Mouse (Mus musculus) CH12.LX (cell line): ENCODE measurements at regions not wholly inside any gene's neighbourhood (a gene's known extent, or its start where the extent isn't known, plus 50 kb on each side); places are given as distances from the start of the nearest gene placed in this dataset.

ENCODE experiments used
- DNase-seq: peaks from one replicate; pipeline ENCODE4 v3.0.0-alpha.2; 2013; ENCODE audit errors: extremely low read depth
- H3K27ac ChIP-seq: 2 replicates; pipeline ENCODE4 v1.5.1; 2012; ENCODE audit warnings: low read depth, mild to moderate bottlenecking, control low read depth, moderate library complexity; ENCODE audit not compliant: insufficient read depth
- H3K27me3 ChIP-seq: replicated peaks from 2 replicates; pipeline ENCODE3; 2012; ENCODE audit warnings: inconsistent platforms
- H3K36me3 ChIP-seq, 2 experiments: replicated peaks in 1 of 2; 2 replicates each; pipeline versions ENCODE3 to v1.6.1; 2012; ENCODE audit warnings: inconsistent platforms in 1 of 2, low read length in 1 of 2, mild to moderate bottlenecking in 1 of 2, mixed read lengths in 1 of 2, moderate library complexity in 1 of 2; ENCODE audit not compliant: control insufficient read depth in 1 of 2, insufficient read depth in 1 of 2
- H3K4me1 ChIP-seq, 2 experiments: 2 replicates each; pipeline ENCODE4 v1.6.1; 2012; ENCODE audit warnings: inconsistent platforms in 1 of 2, moderate library complexity in 1 of 2; ENCODE audit not compliant: insufficient read depth in 2 of 2, control insufficient read depth in 1 of 2
- H3K4me2 ChIP-seq: 2 replicates; pipeline ENCODE4 v1.6.1; 2012; ENCODE audit warnings: low read depth, mild to moderate bottlenecking, control low read depth; ENCODE audit not compliant: poor library complexity, insufficient read depth, severe bottlenecking
- H3K4me3 ChIP-seq, 3 experiments: fragments of 150-350 bp in 1 of 3; sonication (generic) in 1 of 3; replicated peaks in 1 of 3; 2 replicates each; pipeline versions ENCODE3 to v1.5.1; 2011 to 2012; ENCODE audit warnings: low read depth in 2 of 3, low read length in 2 of 3, mild to moderate bottlenecking in 2 of 3, moderate library complexity in 2 of 3, control low read depth in 1 of 3, improper control_type of control experiment in 1 of 3, inconsistent platforms in 1 of 3, mixed read lengths in 1 of 3; ENCODE audit not compliant: poor library complexity in 1 of 3
- H3K79me2 ChIP-seq: replicated peaks from 2 replicates; pipeline ENCODE4 v1.6.1; 2012; ENCODE audit warnings: mild to moderate bottlenecking, moderate library complexity; ENCODE audit not compliant: control insufficient read depth, poor library complexity, insufficient read depth, severe bottlenecking; ENCODE audit errors: extremely low read depth
- H3K9ac ChIP-seq: 2 replicates; pipeline ENCODE4 v1.6.1; 2012; ENCODE audit warnings: low read depth, mild to moderate bottlenecking, control low read depth, moderate library complexity; ENCODE audit not compliant: insufficient read depth
- H3K9me3 ChIP-seq: replicated peaks from 2 replicates; pipeline ENCODE3; 2012; ENCODE audit warnings: low read length, inconsistent platforms, mixed read lengths
- CHD2 ChIP-seq: IDR thresholded peaks from 2 replicates; pipeline ENCODE4 v1.6.1; 2011; ENCODE audit warnings: low read length, improper control_type of control experiment
- CTCF ChIP-seq, 2 experiments: IDR thresholded peaks in 1 of 2; conservative IDR thresholded peaks in 1 of 2; 2 replicates each; pipeline ENCODE4 v1.5.1; 2011 to 2012; ENCODE audit warnings: low read depth in 2 of 2, low read length in 2 of 2, improper control_type of control experiment in 1 of 2, inconsistent platforms in 1 of 2, mild to moderate bottlenecking in 1 of 2, moderate library complexity in 1 of 2
- ELF1 ChIP-seq: IDR thresholded peaks from 2 replicates; pipeline ENCODE4 v1.6.1; 2014; ENCODE audit warnings: low read depth, mild to moderate bottlenecking, inconsistent platforms, low read length, improper control_type of control experiment
- GABPA ChIP-seq: IDR thresholded peaks from 2 replicates; pipeline ENCODE4 v1.6.1; 2012; ENCODE audit warnings: low read depth, low read length, improper control_type of control experiment, inconsistent platforms; ENCODE audit not compliant: insufficient replicate concordance
- HCFC1 ChIP-seq: IDR thresholded peaks from 2 replicates; pipeline ENCODE4 v1.6.1; 2012; ENCODE audit warnings: low read depth, mild to moderate bottlenecking, inconsistent platforms, low read length, improper control_type of control experiment
- IRF4 ChIP-seq: IDR thresholded peaks from 2 replicates; pipeline ENCODE4 v1.6.1; 2014; ENCODE audit warnings: low read depth, mild to moderate bottlenecking, inconsistent platforms, low read length, improper control_type of control experiment
- JUN ChIP-seq: IDR thresholded peaks from 2 replicates; pipeline ENCODE4 v1.6.1; 2011; ENCODE audit warnings: low read depth, mild to moderate bottlenecking, low read length, improper control_type of control experiment, moderate library complexity; ENCODE audit not compliant: insufficient read depth
- JUND ChIP-seq: conservative IDR thresholded peaks from 2 replicates; pipeline ENCODE4 v1.6.1; 2011; ENCODE audit warnings: low read depth, low read length, improper control_type of control experiment
- KAT2A ChIP-seq: IDR thresholded peaks from 2 replicates; pipeline ENCODE4 v1.6.1; 2012; ENCODE audit warnings: low read length, improper control_type of control experiment, inconsistent platforms; ENCODE audit not compliant: insufficient replicate concordance
- MAFK ChIP-seq: IDR thresholded peaks from 2 replicates; pipeline ENCODE4 v1.6.1; 2011; ENCODE audit warnings: low read length, improper control_type of control experiment; ENCODE audit not compliant: insufficient replicate concordance
- MAX ChIP-seq: IDR thresholded peaks from 2 replicates; pipeline ENCODE4 v1.6.1; 2011; ENCODE audit warnings: low read length, improper control_type of control experiment
- MEF2A ChIP-seq: IDR thresholded peaks from 2 replicates; pipeline ENCODE4 v1.6.1; 2014; ENCODE audit warnings: low read depth, mild to moderate bottlenecking, inconsistent platforms, low read length, improper control_type of control experiment, borderline replicate concordance
- MXI1 ChIP-seq: IDR thresholded peaks from 2 replicates; pipeline ENCODE4 v1.6.1; 2011; ENCODE audit warnings: mild to moderate bottlenecking, low read depth, low read length, improper control_type of control experiment
- MYC ChIP-seq: IDR thresholded peaks from 2 replicates; pipeline ENCODE4 v1.6.1; 2011; ENCODE audit warnings: low read depth, mild to moderate bottlenecking, improper control_type of control experiment, low read length
- NRF1 ChIP-seq: IDR thresholded peaks from 2 replicates; pipeline ENCODE4 v1.6.1; 2014; ENCODE audit warnings: low read depth, mild to moderate bottlenecking, inconsistent platforms, low read length, improper control_type of control experiment, moderate library complexity
- PAX5 ChIP-seq: IDR thresholded peaks from 2 replicates; pipeline ENCODE4 v1.6.1; 2012; ENCODE audit warnings: low read length, inconsistent platforms, mixed read lengths
- POLR2A ChIP-seq: IDR thresholded peaks from 2 replicates; pipeline ENCODE4 v1.6.1; 2011; ENCODE audit warnings: low read depth, mild to moderate bottlenecking, improper control_type of control experiment, low read length
- SIN3A ChIP-seq: IDR thresholded peaks from 2 replicates; pipeline ENCODE4 v1.6.1; 2012; ENCODE audit warnings: low read length, improper control_type of control experiment, inconsistent platforms
- TBP ChIP-seq: conservative IDR thresholded peaks from 2 replicates; pipeline ENCODE4 v1.6.1; 2011; ENCODE audit warnings: low read depth, low read length, improper control_type of control experiment
- TCF12 ChIP-seq: IDR thresholded peaks from 2 replicates; pipeline ENCODE4 v1.6.1; 2014; ENCODE audit warnings: low read depth, mild to moderate bottlenecking, inconsistent platforms, low read length, improper control_type of control experiment
- UBTF ChIP-seq: IDR thresholded peaks from 2 replicates; pipeline ENCODE4 v1.6.1; 2012; ENCODE audit warnings: low read depth, mild to moderate bottlenecking, inconsistent platforms, low read length, improper control_type of control experiment, moderate library complexity
- USF1 ChIP-seq: IDR thresholded peaks from 2 replicates; pipeline ENCODE4 v1.6.1; 2014; ENCODE audit warnings: low read depth, mild to moderate bottlenecking, inconsistent platforms, low read length, improper control_type of control experiment
- USF2 ChIP-seq: conservative IDR thresholded peaks from 2 replicates; pipeline ENCODE4 v1.6.1; 2011; ENCODE audit warnings: low read depth, low read length, improper control_type of control experiment
- ZKSCAN1 ChIP-seq: IDR thresholded peaks from 2 replicates; pipeline ENCODE4 v1.6.1; 2012; ENCODE audit warnings: low read depth, inconsistent platforms, low read length, improper control_type of control experiment, borderline replicate concordance
- ZMIZ1 ChIP-seq: IDR thresholded peaks from 2 replicates; pipeline ENCODE4 v1.6.1; 2012; ENCODE audit warnings: low read depth, mild to moderate bottlenecking, inconsistent platforms, low read length, improper control_type of control experiment
- ZNF384 ChIP-seq: IDR thresholded peaks from 2 replicates; pipeline ENCODE4 v1.6.1; 2012; ENCODE audit warnings: low read depth, low read length, improper control_type of control experiment, inconsistent platforms
- dilution Hi-C: fragments of 300-500 bp; cut with MboI; formaldehyde crosslinking; loops from 2 replicates; pipeline ENCODE4 v1.14.3; 2020; ENCODE audit warnings: low sequenced_read_pairs; ENCODE audit not compliant: extremely low pct_unique_long_range_greater_than_20kb, extremely low pct_ligation_motif_present
- in situ Hi-C: fragments of 300-500 bp; cut with MboI; formaldehyde crosslinking; loops from 3 replicates; pipeline ENCODE4 v1.14.3; 2019; ENCODE audit warnings: low sequenced_read_pairs, low pct_ligation_motif_present, low pct_unique_long_range_greater_than_20kb, mixed read lengths

DNA sequence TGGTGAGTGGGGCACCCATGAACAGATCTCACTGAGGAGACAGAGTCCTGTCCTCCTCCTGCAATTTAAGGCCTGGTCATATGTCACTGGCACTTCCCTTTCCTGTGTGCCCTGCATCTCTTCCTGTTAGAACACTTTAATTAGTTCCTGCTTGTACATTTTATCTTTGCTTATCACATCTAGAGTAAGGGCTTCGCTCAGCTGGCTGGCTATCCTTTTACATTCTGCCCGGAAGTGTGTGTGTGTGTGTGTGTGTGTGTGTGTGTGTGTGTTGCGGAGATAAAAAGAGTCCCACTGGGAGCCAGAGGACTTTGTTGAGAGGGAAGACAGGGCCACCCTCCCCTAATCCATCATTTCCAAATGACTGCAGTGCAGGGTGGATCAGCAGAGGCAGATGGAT, 238.6 kb downstream of the Gadd45g start:
- H3K27ac ChIP-seq, result peak overlapping the region; percentile 85; the same call in 1 of the 2 replicates
- DNase-seq, result no peak
- in situ Hi-C loops, result no loop called here

GRCm38 (mm10) chr13:52088319-52088718, 241.8 kb downstream of the Gadd45g start:
- in situ Hi-C loops, result no loop called here

More for the DNA sequence above, 238.6 kb downstream of the Gadd45g start:
- no peak overlapping the region for H3K9ac ChIP-seq
- H3K4me3 ChIP-seq, result no peak overlapping the region
- peaks cover 21 to 55% of the 10 kb centered on the region in 2 experiments for H3K4me1 ChIP-seq
- no peaks in the 10 kb centered on the region for H3K79me2 ChIP-seq
- dilution Hi-C loops, result no loop called here
- no peak overlapping the region for H3K4me2 ChIP-seq
- H3K27me3 ChIP-seq, result no peaks in the 10 kb centered on the region
- TF ChIP-seq KAT2A, result no peak
- no peak for TF ChIP-seq ZMIZ1
- peak; percentile 69; the same call in 1 of the 2 replicates for TF ChIP-seq ELF1
- TF ChIP-seq HCFC1, result peak; percentile 41; the same call in 1 of the 2 replicates
- no peaks in the 10 kb centered on the region for H3K9me3 ChIP-seq
- H3K36me3 ChIP-seq, result no peaks in the 10 kb centered on the region

DNA sequence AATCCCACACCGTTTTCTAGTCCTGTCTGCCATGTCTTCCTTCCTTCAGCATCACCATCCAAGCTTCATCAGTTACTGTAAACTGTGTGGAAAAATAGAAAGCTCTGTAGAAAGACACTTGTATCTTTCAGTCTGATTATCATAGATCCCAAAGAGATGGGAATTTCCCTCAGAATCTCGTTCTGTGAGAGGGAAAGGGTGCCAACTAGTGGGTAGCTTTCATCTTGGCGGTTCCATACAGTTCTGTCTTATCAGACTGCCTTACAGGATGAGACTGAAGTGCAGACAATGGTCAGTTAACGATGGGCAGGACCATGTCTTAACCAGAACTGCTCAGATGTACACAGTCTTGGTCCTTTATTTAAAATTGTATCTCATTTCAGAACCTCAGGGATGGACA, 243.9 kb downstream of the Gadd45g start:
- dilution Hi-C loops (no loop called here), in situ Hi-C loops (loop anchor here (10.0 kb wide), 1 partner anchor 246 kb away; the partner anchor contains the start of gene Gadd45g)
- Histone ChIP-seq H3K9me3 (peaks cover 2% of the 10 kb centered on the region), H3K27ac (no peak overlapping the region), H3K9ac (no peak overlapping the region), H3K4me3 (no peak overlapping the region), H3K4me2 (no peak overlapping the region), H3K4me1 (peaks cover 3 to 18% of the 10 kb centered on the region in 2 experiments), H3K27me3 (no peaks in the 10 kb centered on the region), H3K79me2 (no peaks in the 10 kb centered on the region), H3K36me3 (no peaks in the 10 kb centered on the region)
- no peak for DNase-seq
- no peak for TF ChIP-seq USF1
- no peak for TF ChIP-seq HCFC1
- TF ChIP-seq IRF4, result peak; percentile 9; the same call in 1 of the 2 replicates
- TF ChIP-seq ELF1, result no peak
- TF ChIP-seq JUND, result no peak
- TF ChIP-seq TCF12, result no peak
- no peak for TF ChIP-seq ZKSCAN1
- TF ChIP-seq CTCF (conservative IDR thresholded peaks at IDR 0.05 in 1 of 2, IDR thresholded peaks at IDR 0.05 in 1 of 2; ENCODE audit: low read depth in 2 of 2, low read length in 2 of 2), result peak; percentile 13 to 61; a peak in 2 of 4 replicates
- TF ChIP-seq KAT2A, result no peak
- no peak for TF ChIP-seq TBP
- TF ChIP-seq ZNF384, result no peak
- TF ChIP-seq MAFK, result no peak
- TF ChIP-seq POLR2A, result no peak
- no peak for TF ChIP-seq ZMIZ1
- no peak for TF ChIP-seq MXI1
- no peak for TF ChIP-seq MEF2A
- TF ChIP-seq GABPA, result no peak
- no peak for TF ChIP-seq NRF1
- TF ChIP-seq CHD2, result no peak
- TF ChIP-seq USF2, result no peak
- TF ChIP-seq SIN3A, result no peak

More at GRCm38 (mm10) chr13:52088319-52088718, 241.8 kb downstream of the Gadd45g start:
- Histone ChIP-seq H3K4me2 (no peak overlapping the region), H3K27ac (no peak overlapping the region), H3K27me3 (no peaks in the 10 kb centered on the region), H3K4me3 (no peak overlapping the region), H3K79me2 (no peaks in the 10 kb centered on the region), H3K9me3 (peaks cover under 1% of the 10 kb centered on the region), H3K4me1 (peaks cover 15 to 35% of the 10 kb centered on the region in 2 experiments), H3K36me3 (no peaks in the 10 kb centered on the region), H3K9ac (no peak overlapping the region)
- no peak for DNase-seq
- no peak for TF ChIP-seq ZKSCAN1
- TF ChIP-seq JUND, result no peak
- TF ChIP-seq KAT2A, result no peak
- TF ChIP-seq PAX5, result no peak
- TF ChIP-seq CHD2, result no peak
- no peak for TF ChIP-seq POLR2A
- TF ChIP-seq MAX, result no peak
- no peak for TF ChIP-seq JUN
- TF ChIP-seq ZNF384, result no peak
- no peak for TF ChIP-seq MYC
- TF ChIP-seq MAFK, result no peak
- no peak for TF ChIP-seq UBTF
- dilution Hi-C loops, result no loop called here
